Mouse (Mus musculus): ENCODE measurements around the gene Pelp1. TPM values are rescaled to one million over a fixed set of nuclear protein-coding genes. Genes with fewer than 3 reads are reported as not detected.
A peak's percentile ranks its signal among the peaks of the same experiment; 100 is the strongest.

Pelp1 gene
- 15.2 and 16.4 TPM in 2 replicates for polyA plus RNA-seq (2012; rRNA removed)

- no peak for DNase-seq (ENCODE audit: low read depth)
Observed at GRCm38 (mm10) chr11:70409594-70410296, at the start of gene Pelp1. Pelp1 (minus strand) TSS chr11:70410031.

GRCm38 (mm10) chr11:70458688-70459600, 49.1 kb upstream of the Pelp1 start, which contains the start of gene Zmynd15:
Zmynd15 (plus strand) TSS chr11:70459433.
- DNase-seq (ENCODE audit: low read depth): no peak

- DNase-seq (ENCODE audit: low read depth): no peak
Observed at GRCm38 (mm10) chr11:70453261-70454044, 43.6 kb upstream of the Pelp1 start.

- peak; percentile 77 for DNase-seq (ENCODE audit: low read depth)
Observed at GRCm38 (mm10) chr11:70451797-70452498, 42.1 kb upstream of the Pelp1 start, which contains the start of gene Med11. Med11 (plus strand) TSS chr11:70451919.

GRCm38 (mm10) chr11:70450926-70451325, 41.1 kb upstream of the Pelp1 start:
- no peak for DNase-seq (ENCODE audit: low read depth)

GRCm38 (mm10) chr11:70447373-70447772, 37.5 kb upstream of the Pelp1 start:
- DNase-seq (ENCODE audit: low read depth): no peak

- DNase-seq (ENCODE audit: low read depth): no peak
Observed at GRCm38 (mm10) chr11:70446756-70447155, 36.9 kb upstream of the Pelp1 start.

GRCm38 (mm10) chr11:70444667-70445066, 34.8 kb upstream of the Pelp1 start:
- DNase-seq (ENCODE audit: low read depth): no peak

- no peak for DNase-seq (ENCODE audit: low read depth)
Observed at GRCm38 (mm10) chr11:70443964-70444363, 34.1 kb upstream of the Pelp1 start.

GRCm38 (mm10) chr11:70441882-70442281, 32.1 kb upstream of the Pelp1 start:
- DNase-seq (ENCODE audit: low read depth): no peak

- no peak for DNase-seq (ENCODE audit: low read depth)
Observed at GRCm38 (mm10) chr11:70440637-70441036, 30.8 kb upstream of the Pelp1 start.

- DNase-seq (ENCODE audit: low read depth): no peak
Observed at GRCm38 (mm10) chr11:70438728-70439374, 29.0 kb upstream of the Pelp1 start.

- no peak for DNase-seq (ENCODE audit: low read depth)
Observed at GRCm38 (mm10) chr11:70437426-70437825, 27.6 kb upstream of the Pelp1 start.

GRCm38 (mm10) chr11:70435476-70435875, 25.6 kb upstream of the Pelp1 start:
- no peak for DNase-seq (ENCODE audit: low read depth)

- no peak for DNase-seq (ENCODE audit: low read depth)
Observed at GRCm38 (mm10) chr11:70433951-70434350, 24.1 kb upstream of the Pelp1 start.

GRCm38 (mm10) chr11:70433569-70433943, 23.7 kb upstream of the Pelp1 start:
- DNase-seq (ENCODE audit: low read depth): no peak

GRCm38 (mm10) chr11:70432895-70433568, 23.2 kb upstream of the Pelp1 start:
- no peak for DNase-seq (ENCODE audit: low read depth)

GRCm38 (mm10) chr11:70432048-70432894, 22.4 kb upstream of the Pelp1 start, which contains the start of gene Arrb2:
Arrb2 (plus strand) TSS chr11:70432635.
- peak; percentile 65 for DNase-seq (ENCODE audit: low read depth)

- no peak for DNase-seq (ENCODE audit: low read depth)
Observed at GRCm38 (mm10) chr11:70431574-70431973, 21.7 kb upstream of the Pelp1 start.

All from gonadal fat pad, adult 2 months (tissue).